Mouse (Mus musculus) macrophage (primary cell): Measurements from ENCODE around the gene Txnrd2. TPM values are rescaled to one million over a fixed set of nuclear protein-coding genes. Genes with fewer than 3 reads are reported as not detected.

ENCODE experiments used
- H3K27ac ChIP-seq: fragments of 350-480 bp; formaldehyde crosslinking; 2 replicates; pipeline ENCODE4 v1.9.0; 2021
- H3K36me3 ChIP-seq: fragments of 350-480 bp; formaldehyde crosslinking; 2 replicates; pipeline ENCODE4 v1.9.0; 2021; ENCODE audit errors: inconsistent target
- H3K4me3 ChIP-seq: fragments of 350-480 bp; formaldehyde crosslinking; 2 replicates; pipeline ENCODE4 v1.9.0; 2021; ENCODE audit errors: inconsistent target
- H3K79me2 ChIP-seq: fragments of 350-480 bp; formaldehyde crosslinking; 2 replicates; pipeline ENCODE4 v1.9.0; 2021; ENCODE audit errors: inconsistent target
- WGBS: methylation state at CpG from one replicate; pipeline ENCODE4 v1.1.7; 2026; ENCODE audit warnings: inconsistent platforms; ENCODE audit not compliant: missing documents; 5-methylcytosine and 5-hydroxymethylcytosine counted together
- polyA plus RNA-seq: library from polyadenylated mRNA; stranded (reverse); fragments of 250-400 nt; gene quantifications from 3 replicates; pipeline ENCODE4 v1.2.4, GENCODE M21; 2018; ENCODE audit warnings: inconsistent platforms
- total RNA-seq, 78 experiments: library from RNA; depleted of rRNA; stranded (reverse); fragments of 250-400 nt; gene quantifications; 1 replicate in 9 of 78; 2 replicates in 24 of 78; 3 replicates in 43 of 78; 4 replicates in 2 of 78; pipeline ENCODE4 v1.2.4; 2018; ENCODE audit warnings: inconsistent platforms in 56 of 78

Txnrd2 gene
- 10 to 100 TPM in 24 of 26 experiments, 1 to 10 TPM in 2; 4.9 to 44.5 (median 23.9) TPM for total RNA-seq (2018; cell fraction: chromatin; rRNA removed)
- total RNA-seq (2018; cell fraction: cytosol; rRNA removed), result 10 to 100 TPM; 12.3 to 18.8 (median 15.3) TPM
- total RNA-seq (2018; cell fraction: nucleus; rRNA removed), result 10 to 100 TPM in 21 of 26 experiments, 1 to 10 TPM in 5; 7.5 to 31.9 (median 17.7) TPM
- polyA plus RNA-seq, result 10.3 to 16.8 TPM (median 14.7 TPM) in 3 replicates

DNA sequence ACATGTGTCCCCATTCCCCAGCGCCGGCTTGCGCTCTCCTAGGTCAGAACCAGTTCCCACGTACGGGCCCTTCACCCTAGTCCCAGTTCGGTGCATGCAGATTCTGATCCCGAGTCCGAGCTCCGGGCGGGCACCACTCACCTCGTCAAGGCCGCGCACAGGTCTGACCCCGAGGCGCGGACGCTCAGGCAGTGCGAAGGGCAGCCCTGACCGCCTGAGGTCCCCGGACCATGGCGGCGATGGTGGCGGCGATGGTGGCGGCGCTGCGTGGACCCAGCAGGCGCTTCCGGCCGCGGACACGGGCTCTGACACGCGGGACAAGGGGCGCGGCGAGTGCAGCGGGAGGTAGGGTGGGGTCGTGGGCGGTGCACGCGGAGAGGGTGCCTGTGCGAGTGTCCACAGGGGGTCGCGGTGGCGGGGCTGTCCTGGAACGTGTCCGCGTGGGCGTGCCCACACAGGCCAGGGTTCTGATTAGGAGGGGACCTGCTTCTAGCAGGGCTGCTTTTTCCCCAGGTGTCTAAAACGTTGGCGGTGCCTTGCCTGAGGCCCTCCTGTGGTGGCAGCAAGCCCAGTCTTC is at the start of gene Txnrd2:
Gene Txnrd2 (plus strand): TSS at position 170 of the 577 bp plus-strand sequence.
- peak within 1 kb of the TSS; percentile 85 for H3K4me3 ChIP-seq
- WGBS, result under 1% methylated on average over 52 of the region's 52 CpGs
- H3K27ac ChIP-seq, result peak within 1 kb of the TSS; percentile 68
- peaks cover 55% of the 10 kb centered on the region for H3K79me2 ChIP-seq
- peaks cover 6% of the 10 kb centered on the region for H3K36me3 ChIP-seq

DNA sequence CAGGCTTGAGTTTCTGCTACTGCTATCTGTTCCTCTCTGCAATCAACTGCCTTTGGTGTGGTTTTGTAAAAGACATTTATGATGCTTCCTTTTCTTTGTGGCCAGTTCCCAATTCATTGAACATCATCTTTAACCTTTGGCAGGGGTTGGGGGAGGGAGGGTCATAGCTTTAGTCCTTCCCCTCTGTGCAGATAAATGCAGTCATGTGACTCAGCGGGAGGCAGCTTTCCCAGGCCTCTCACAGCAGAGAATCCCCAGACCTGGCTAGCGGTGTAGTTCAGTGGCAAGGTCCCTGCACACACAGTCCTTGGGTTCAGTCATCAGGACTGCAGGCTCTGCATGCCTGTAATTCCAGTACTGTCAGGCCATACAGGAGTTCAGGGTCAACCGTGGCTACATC is 49.0 kb upstream of the Txnrd2 start:
- H3K36me3 ChIP-seq, result no peaks in the 10 kb centered on the region
- no peaks in the 10 kb centered on the region for H3K79me2 ChIP-seq
- no peak overlapping the region for H3K4me3 ChIP-seq
- 92% methylated on average over 3 of the region's 3 CpGs for WGBS
- H3K27ac ChIP-seq, result no peak overlapping the region

DNA sequence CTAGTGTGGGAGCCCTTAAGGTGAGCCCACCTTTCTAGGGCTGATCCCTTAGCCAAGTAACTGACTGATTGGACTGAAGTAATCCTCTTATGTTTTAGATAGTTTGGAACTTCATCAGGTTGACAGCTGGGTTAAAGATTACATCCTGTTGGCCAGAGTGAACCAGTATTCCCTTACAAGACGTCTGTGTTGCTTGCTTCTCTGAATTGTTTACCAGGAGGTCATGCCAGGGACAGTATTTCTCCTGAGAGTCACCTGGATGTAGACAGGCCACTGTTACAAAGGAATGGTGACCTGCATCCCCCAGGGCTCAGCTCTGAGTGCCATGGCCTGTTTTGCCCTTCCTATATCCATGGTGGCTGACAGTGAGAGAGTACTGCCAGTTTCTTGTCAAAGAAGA is 47.7 kb upstream of the Txnrd2 start:
- Histone ChIP-seq H3K79me2 (no peaks in the 10 kb centered on the region), H3K36me3 (no peaks in the 10 kb centered on the region), H3K4me3 (no peak overlapping the region), H3K27ac (no peak overlapping the region)
- 50% methylated on average over 1 of the region's 1 CpGs for WGBS

DNA sequence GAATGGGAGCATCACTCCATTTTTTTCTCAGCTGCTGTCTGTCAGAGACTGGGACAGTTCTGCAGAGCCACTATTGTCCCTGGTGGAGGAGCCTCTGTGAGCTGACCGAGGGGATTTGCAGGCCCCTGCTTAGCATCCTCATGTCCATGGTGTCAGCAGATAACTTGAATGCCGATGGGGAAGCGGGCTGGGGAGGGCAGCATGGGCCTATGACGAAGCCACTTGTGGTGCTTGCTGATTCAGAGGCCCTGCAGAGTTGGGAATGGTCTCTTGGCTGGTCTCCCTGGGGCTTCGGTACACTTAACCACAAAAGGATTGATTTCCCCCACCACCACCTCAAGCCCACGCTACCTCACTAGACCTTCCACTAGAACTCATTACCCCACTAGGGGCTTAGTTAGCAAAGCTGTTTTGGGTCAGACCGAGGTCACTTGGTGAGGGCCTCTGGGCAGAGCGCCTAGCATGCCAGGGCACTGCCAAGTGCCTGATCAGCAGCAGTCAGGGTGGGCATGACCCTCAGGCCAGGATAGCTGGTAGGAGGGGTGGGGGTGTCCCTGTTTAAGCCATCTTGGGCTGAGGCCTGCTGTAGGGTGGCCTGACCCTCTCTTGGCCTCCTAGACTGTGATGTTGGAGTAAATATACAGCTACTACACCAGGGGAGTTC is 46.7 kb upstream of the Txnrd2 start:
- H3K36me3 ChIP-seq, result no peaks in the 10 kb centered on the region
- H3K27ac ChIP-seq, result no peak overlapping the region
- no peak overlapping the region for H3K4me3 ChIP-seq
- 92% methylated on average over 8 of the region's 8 CpGs for WGBS
- no peaks in the 10 kb centered on the region for H3K79me2 ChIP-seq

DNA sequence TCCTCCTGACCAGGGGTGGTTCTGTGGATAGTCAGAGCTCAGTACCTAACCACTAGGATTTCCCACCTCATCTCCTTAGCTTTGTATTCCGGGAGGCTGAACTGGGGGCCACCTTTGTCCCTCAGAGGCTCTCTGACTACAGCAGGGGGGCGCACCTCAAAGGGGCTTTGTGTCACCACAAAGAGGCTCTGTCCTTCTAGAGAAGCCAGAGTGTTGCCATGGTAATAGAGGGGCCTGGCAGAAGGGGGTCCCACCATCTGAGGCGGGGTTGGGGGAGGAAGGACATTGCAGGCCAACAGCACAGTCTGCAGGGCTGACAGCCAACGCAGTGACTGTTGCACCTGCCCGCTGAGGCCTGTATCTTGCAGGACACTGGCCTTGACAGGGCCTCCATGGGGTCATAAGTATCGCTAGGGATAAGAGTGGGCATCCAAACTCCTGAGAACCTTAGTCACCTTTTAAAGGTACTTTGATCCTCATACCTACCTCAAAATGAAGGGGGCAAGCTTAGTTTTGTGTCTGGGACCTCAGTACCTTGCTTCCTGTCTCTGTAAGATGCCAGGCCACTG is 45.6 kb upstream of the Txnrd2 start:
- no peaks in the 10 kb centered on the region for H3K36me3 ChIP-seq
- WGBS, result 90% methylated on average over 6 of the region's 6 CpGs
- no peak overlapping the region for H3K27ac ChIP-seq
- H3K4me3 ChIP-seq, result no peak overlapping the region
- no peaks in the 10 kb centered on the region for H3K79me2 ChIP-seq

DNA sequence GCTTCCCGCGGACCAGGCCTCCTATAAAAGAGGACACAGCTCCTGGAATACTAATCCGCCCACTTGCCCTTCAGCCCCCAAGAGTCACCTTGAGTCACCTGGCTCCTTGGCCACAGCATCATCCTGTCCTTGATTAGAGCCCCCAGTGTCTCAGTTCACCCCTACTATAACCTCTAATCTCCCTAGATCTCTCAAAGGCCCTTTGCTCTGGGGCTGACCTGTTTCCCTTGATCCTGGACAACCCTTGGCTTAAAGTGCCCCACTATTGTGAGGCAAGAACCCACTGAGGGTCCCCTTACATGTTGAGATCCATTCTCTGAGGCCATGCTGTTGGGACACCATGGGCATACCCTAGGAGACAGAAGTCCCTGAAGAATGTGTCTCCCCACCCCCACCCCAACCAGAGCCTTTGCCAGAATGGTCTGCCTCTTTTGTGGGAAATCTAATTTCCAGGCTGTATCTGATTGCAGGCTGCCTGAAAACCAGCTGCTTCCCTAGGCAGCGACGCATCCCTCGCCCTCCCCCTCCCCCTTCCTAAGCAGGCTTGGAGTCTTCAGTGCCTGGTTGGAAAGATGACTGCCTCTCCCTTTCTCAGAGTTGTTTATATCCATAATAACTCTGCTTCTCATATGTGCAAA is 44.4 kb upstream of the Txnrd2 start:
- 84% methylated on average over 6 of the region's 6 CpGs for WGBS
- Histone ChIP-seq H3K4me3 (no peak overlapping the region), H3K36me3 (no peaks in the 10 kb centered on the region), H3K79me2 (no peaks in the 10 kb centered on the region), H3K27ac (no peak overlapping the region)

DNA sequence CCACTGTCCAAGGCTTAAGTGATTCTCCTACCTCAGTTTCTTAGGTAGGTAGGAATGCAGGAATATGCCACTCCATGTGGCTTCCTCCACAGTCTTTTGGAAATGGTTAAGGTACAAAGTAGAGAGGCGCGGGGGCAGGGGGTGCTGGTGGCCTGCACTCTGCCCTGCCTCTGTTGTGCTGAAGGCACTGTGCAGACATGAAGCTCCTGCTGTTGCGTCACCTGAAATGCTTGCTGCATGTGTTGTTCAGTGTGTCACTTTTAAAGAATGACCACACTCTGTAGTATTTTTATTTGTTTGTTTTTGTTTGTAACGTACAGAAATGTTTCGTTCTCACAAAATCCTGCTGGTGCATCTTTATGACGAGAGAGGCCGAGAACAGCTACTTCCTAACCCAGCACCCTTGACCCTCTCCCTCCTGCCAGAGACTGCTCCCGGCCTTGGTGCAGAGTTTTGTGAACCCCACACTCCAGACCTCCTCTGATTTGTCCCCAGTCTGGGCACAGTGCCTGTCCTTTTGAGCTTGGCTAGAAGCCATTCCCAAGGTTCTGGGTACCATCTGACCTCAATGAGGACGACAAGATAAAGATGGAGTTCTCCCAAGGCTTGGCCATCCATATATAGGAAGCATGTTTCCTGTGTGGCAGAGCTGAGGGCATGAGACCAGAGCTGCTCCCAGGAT is 43.0 kb upstream of the Txnrd2 start:
- Histone ChIP-seq H3K4me3 (no peak overlapping the region), H3K79me2 (no peaks in the 10 kb centered on the region), H3K36me3 (no peaks in the 10 kb centered on the region), H3K27ac (no peak overlapping the region)
- 95% methylated on average over 9 of the region's 9 CpGs for WGBS

DNA sequence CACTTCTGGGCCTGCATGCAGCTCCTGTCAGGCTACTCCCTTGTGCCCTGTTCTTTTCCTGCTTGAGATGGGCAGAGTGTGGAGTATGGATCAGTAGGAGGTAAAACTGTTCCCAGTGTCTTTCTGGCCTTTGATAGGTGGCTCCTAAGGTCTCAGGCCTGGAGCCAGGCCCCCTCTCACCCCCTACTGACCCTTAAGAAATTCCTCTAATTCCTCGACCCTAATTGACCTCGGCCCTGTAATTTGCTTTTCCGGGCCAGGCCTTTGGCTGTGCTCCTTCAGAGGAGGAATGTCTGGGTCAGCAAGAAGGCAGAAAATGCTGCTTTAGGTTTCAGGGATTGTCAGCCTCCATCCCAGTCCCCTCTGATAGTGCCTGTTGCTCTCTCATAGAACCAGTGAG is 42.4 kb upstream of the Txnrd2 start:
- Histone ChIP-seq H3K27ac (no peak overlapping the region), H3K79me2 (no peaks in the 10 kb centered on the region), H3K4me3 (no peak overlapping the region), H3K36me3 (no peaks in the 10 kb centered on the region)
- 94% methylated on average over 3 of the region's 3 CpGs for WGBS

DNA sequence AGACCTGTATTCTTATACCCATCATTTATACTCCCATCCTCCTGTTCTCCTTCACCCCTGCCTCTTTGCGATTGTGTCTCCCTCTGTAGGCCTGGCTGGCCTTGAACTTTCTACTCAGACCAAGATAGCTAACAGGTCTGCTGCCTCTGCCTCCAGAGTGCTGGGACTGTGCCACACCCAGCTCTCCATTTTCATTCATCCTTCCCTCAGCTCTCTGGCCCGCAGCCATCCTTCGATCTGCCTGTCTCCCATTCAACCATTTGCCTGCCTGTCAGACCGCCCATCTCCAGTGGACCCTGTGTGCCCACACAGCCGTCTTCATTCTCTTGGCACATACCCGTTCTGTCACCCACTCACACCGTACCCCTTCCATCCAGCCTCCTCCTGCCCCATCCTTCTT is 42.0 kb upstream of the Txnrd2 start:
- Histone ChIP-seq H3K36me3 (no peaks in the 10 kb centered on the region), H3K79me2 (no peaks in the 10 kb centered on the region), H3K4me3 (no peak overlapping the region), H3K27ac (no peak overlapping the region)
- 94% methylated on average over 7 of the region's 7 CpGs for WGBS

DNA sequence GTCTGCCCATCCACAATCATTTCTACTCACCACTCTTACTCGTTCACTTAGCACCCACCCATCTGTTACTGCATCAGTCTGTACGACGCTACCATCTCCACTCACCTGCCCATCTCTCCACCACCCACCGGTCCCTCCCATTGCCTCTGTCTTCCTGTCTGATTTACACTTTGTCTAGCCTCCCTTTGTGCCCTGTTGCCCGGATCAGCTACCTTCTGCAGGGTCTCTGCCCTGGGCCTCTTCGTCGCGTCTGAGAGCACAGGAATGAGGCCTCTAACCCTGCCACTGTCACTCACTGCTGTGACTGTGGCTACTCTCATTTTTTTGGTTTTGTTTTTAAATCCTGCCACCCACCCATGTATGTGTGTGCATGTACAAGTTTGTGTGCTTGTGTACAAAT is 41.5 kb upstream of the Txnrd2 start:
- Histone ChIP-seq H3K79me2 (no peaks in the 10 kb centered on the region), H3K36me3 (no peaks in the 10 kb centered on the region), H3K27ac (no peak overlapping the region), H3K4me3 (no peak overlapping the region)
- 87% methylated on average over 6 of the region's 8 CpGs for WGBS

DNA sequence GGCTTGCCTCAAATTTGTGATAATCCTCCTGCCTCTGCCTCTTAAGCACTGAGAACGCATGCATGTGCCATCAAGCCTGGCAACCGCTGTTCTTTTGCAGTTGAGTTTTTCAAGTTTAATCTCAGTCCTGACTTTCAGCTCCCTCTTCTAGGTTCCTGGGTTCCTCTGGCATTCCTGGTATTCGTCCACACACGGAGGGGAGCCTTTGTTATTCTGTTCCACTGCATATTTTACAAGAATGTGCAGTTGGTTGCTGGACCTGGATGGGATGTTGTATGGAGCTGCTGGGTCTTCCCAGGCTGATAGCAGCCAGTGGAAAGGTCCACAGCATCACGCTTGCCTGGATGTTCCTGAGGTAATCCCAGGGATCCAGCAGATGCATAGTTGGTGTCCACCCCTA is 40.8 kb upstream of the Txnrd2 start:
- no peak overlapping the region for H3K4me3 ChIP-seq
- WGBS, result 89% methylated on average over 5 of the region's 5 CpGs
- no peaks in the 10 kb centered on the region for H3K36me3 ChIP-seq
- no peak overlapping the region for H3K27ac ChIP-seq
- H3K79me2 ChIP-seq, result no peaks in the 10 kb centered on the region

DNA sequence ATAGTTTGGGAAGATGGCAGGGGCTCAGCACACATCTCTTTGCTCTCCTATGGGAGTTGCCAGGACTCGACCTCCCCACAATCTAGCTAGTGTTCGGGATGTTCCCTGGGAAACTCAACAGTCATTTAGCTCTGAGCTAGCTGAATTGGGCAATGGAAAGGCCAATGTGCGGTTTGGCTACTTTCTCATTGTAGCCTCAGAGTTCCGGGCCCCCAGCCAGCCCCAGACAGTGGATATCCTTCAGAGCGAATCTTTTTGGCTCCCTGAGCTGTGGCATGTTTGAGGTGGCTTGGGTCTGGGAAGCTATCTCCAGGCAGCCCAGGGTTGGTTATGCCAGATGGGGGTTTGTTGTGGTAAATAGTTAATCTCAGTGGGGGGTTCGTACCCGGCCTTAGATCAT is 39.7 kb upstream of the Txnrd2 start:
- Histone ChIP-seq H3K36me3 (no peaks in the 10 kb centered on the region), H3K79me2 (no peaks in the 10 kb centered on the region), H3K4me3 (no peak overlapping the region), H3K27ac (no peak overlapping the region)
- WGBS, result 88% methylated on average over 7 of the region's 7 CpGs

DNA sequence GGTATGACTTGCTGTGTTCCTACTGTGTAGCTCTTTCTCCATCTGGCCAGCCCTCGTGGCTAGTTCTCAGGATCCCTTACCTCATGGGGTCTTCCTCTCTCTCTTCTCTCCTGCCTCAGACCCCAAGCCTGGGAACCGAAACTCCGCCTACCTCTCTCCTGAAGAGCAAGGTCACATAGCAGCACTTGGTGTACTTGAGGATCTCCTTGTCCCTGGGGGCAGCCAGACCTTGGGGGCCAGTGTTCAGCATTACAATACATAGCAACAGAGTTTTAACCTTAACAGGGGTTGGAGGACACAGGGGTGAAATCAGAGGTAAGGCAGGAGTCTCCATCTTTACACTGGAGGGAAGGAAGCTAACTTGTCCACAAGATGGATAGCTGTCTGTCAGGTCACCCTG is 39.2 kb upstream of the Txnrd2 start:
- Histone ChIP-seq H3K79me2 (no peaks in the 10 kb centered on the region), H3K4me3 (no peak overlapping the region), H3K36me3 (no peaks in the 10 kb centered on the region), H3K27ac (no peak overlapping the region)
- WGBS, result 65% methylated on average over 3 of the region's 3 CpGs

DNA sequence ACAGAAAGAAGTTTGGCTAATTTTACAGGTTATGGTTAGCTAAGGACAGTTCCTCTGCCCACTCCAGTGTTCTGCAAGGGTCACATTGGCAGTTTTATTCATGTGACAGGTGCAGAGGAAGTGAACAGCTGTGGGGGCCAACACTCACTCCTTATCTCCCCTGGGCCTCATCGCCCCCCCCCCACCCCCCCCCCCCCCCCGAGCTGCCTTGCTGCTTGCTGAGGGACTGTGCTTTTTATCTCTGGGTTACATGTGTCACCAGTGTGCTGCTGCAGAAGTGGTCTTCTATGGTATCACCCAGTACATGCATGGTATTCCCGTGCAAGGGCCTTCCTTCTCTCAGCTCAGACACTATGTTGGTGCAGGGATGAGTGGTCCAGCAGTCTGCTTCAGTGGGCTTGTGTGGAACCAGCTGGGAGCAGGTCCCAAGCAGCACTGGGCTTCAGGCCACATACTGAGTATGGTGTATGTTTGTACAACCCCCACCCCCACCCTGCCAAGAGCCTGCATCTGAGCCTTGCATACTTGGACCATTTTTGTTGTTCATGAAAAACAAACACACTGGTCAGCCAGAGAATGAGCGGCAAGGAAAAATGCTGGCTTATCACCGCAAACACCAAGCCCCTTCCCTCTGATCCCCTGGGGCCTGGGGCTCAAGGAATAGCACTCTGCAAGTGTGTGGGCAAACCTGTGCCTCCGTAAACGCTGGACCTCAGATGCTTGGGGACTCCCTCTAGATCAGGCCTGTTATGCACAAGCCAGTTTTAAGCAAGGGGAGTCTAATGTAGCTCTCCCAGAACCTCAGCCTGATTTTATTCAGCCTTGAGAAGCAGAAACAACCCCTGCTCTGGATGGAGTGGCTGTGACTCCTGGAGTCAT is 38.2 kb upstream of the Txnrd2 start:
- H3K4me3 ChIP-seq, result no peak overlapping the region
- no peaks in the 10 kb centered on the region for H3K79me2 ChIP-seq
- WGBS, result 68% methylated on average over 5 of the region's 7 CpGs

More for the DNA sequence above, 38.2 kb upstream of the Txnrd2 start:
- Histone ChIP-seq H3K27ac (no peak overlapping the region), H3K36me3 (no peaks in the 10 kb centered on the region)
